Mouse (Mus musculus): ENCODE measurements at regions not wholly inside any gene's neighbourhood (a gene's known extent, or its start where the extent isn't known, plus 50 kb on each side); places are given as distances from the start of the nearest gene placed in this dataset.

DNA sequence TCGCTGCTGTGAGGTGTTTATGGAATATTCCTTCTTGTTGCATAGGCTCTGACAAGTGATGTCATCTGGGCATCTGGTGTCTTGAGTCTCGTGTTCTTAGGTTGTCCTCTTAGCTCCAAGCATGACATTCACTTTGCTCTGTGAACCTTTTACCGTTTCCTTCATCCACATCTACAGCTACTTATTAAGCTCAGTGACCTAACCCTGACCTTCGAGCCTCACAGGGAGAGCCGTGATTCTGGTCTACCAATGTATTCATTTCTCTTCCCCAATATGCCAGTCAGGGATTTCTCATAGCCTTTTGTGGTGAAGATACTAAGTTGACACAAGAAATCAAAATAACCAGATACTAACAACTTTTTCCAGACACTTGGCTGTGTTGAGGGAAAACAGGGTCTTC lies 409.0 kb upstream of the Mctp2 start:
- no peaks in the 10 kb centered on the region for H3K27me3 ChIP-seq (replicated peaks)
- H3K9ac ChIP-seq = no peak overlapping the region
- H3K4me3 ChIP-seq (replicated peaks) = no peak overlapping the region
- ATAC-seq = no peak
- H3K4me1 ChIP-seq (replicated peaks) = peaks cover 4% of the 10 kb centered on the region; the same call in 1 of the 2 replicates
- no peak overlapping the region for H3K27ac ChIP-seq
- no peak overlapping the region for H3K4me2 ChIP-seq (replicated peaks)
- 64% methylated on average over 5 of the region's 5 CpGs for WGBS
- no peaks in the 10 kb centered on the region for H3K36me3 ChIP-seq
- H3K9me3 ChIP-seq = no peaks in the 10 kb centered on the region

DNA sequence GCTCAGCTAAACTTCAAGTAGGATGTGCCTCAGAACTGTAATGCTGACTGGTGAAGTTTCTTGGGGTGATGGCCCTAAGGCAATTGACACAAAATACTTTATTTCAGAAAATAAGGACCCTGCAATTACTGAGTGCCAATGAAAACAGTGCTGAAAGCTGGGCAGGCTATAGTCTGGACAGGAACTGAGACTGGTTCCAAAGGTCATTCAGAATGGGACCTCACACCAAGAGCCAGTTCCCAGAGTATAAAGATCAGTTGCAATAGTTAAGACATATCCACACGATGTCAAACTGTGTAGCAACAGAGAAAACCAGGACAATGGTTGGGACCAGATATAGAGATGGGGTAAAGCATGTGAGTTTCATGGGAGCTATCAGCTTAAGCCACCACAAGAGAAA lies 409.6 kb upstream of the Mctp2 start:
- Histone ChIP-seq H3K27ac (no peak overlapping the region), H3K27me3 (replicated peaks) (no peaks in the 10 kb centered on the region), H3K9ac (no peak overlapping the region), H3K4me3 (replicated peaks) (no peak overlapping the region), H3K36me3 (no peaks in the 10 kb centered on the region), H3K9me3 (no peaks in the 10 kb centered on the region), H3K4me1 (replicated peaks) (peaks cover 4% of the 10 kb centered on the region; the same call in 1 of the 2 replicates), H3K4me2 (replicated peaks) (no peak overlapping the region)
- 73% methylated on average over 1 of the region's 1 CpGs for WGBS
- ATAC-seq = no peak

DNA sequence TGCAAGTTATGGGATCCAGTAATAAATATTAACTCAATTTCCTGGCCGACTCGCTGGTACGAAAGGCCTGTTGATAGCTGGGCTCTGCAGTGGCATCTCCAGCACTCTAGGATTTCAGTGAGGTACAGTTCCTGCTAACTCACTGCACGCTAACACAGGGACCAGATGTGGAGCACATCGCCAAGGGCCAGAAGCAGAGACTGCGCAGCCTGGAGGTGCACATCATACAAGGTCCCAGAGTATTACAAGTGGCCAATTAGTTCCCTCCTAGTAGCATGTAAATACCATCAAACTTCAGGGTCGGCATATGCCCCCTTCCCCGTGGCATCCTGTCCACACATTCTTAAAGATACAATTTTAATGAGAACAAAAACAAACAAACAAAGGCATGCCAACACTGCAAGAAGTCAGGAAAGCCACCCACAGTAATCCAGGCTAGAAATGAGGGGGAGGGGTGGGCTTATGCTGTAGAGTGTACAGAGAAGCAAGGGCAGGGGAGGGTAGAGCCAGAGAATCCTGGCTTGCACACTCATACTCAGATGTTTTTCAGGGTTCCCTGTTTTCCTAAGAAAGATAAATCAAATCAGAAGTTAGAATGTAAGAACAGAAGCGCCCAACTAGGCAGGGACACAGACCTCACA lies 419.9 kb upstream of the Mctp2 start:
- H3K4me1 ChIP-seq (replicated peaks) = no peaks in the 10 kb centered on the region
- H3K9me3 ChIP-seq = no peaks in the 10 kb centered on the region
- 63% methylated on average over 9 of the region's 9 CpGs for WGBS
- no peak overlapping the region for H3K4me3 ChIP-seq (replicated peaks)
- no peak for ATAC-seq
- no peaks in the 10 kb centered on the region for H3K36me3 ChIP-seq
- no peak overlapping the region for H3K9ac ChIP-seq
- no peak overlapping the region for H3K27ac ChIP-seq
- no peaks in the 10 kb centered on the region for H3K27me3 ChIP-seq (replicated peaks)
- H3K4me2 ChIP-seq (replicated peaks) = no peak overlapping the region

DNA sequence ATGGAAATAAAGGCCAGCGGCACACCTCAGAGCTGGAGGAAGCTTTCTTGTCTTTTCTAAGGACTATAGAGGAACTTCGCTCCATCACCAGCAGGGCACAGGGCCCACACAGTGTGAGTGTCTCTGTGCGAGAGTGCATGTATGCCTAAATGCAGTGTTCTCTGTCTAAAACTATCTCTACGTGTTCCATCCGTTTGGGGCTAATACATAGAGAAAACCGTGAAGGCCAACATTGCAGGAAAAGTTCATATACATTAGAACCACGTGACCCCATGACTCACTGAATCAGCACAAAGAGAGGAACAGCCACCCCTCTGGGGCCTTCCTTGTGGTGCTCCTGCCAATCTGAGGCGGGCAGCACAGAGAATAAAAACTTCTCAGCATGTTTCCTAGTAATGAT lies 431.4 kb upstream of the Mctp2 start:
- no peak overlapping the region for H3K4me3 ChIP-seq (replicated peaks)
- H3K9me3 ChIP-seq = no peaks in the 10 kb centered on the region
- no peak overlapping the region for H3K27ac ChIP-seq
- no peak overlapping the region for H3K9ac ChIP-seq
- H3K36me3 ChIP-seq = no peaks in the 10 kb centered on the region
- no peak for ATAC-seq
- H3K4me2 ChIP-seq (replicated peaks) = no peak overlapping the region
- H3K4me1 ChIP-seq (replicated peaks) = no peaks in the 10 kb centered on the region
- WGBS = 78% methylated on average over 8 of the region's 8 CpGs
- H3K27me3 ChIP-seq (replicated peaks) = no peaks in the 10 kb centered on the region

DNA sequence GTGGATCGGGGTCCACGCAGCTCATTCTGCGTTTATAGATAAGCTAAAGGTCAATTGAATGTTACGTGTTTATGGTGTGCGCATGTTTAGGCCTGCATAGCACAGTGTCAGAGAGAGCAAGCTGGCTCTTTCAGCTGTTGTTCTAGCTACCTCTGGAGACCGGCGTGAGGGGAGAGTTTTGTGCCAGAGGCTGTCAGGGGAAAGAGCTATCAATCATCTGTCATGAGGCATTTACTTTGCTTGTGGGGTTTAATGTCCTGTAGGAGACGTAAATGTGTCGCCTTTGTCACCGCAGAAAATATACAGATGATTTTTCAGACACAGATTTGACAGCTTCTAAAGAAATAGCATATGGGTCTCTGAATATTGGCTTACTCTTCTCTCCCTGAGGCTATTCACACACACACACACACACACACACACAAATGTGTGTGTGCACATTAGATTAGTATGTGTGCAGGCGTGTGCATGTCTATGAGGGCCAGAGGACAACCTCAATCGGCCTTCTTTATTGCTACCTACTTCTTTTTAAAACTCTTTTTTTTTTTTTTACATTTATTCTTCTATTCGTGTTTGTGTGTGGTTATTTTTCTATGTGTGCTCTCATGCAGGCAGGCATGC lies 432.0 kb upstream of the Mctp2 start:
- H3K4me1 ChIP-seq (replicated peaks) = no peaks in the 10 kb centered on the region
- H3K4me2 ChIP-seq (replicated peaks) = no peak overlapping the region
- no peaks in the 10 kb centered on the region for H3K36me3 ChIP-seq
- no peak overlapping the region for H3K4me3 ChIP-seq (replicated peaks)
- 0 out of 2 replicates have a peak, but pooled peaks have one; percentile 41 for ATAC-seq
- H3K9ac ChIP-seq = no peak overlapping the region
- H3K9me3 ChIP-seq = no peaks in the 10 kb centered on the region
- WGBS = 50% methylated on average over 13 of the region's 13 CpGs
- no peaks in the 10 kb centered on the region for H3K27me3 ChIP-seq (replicated peaks)
- no peak overlapping the region for H3K27ac ChIP-seq

DNA sequence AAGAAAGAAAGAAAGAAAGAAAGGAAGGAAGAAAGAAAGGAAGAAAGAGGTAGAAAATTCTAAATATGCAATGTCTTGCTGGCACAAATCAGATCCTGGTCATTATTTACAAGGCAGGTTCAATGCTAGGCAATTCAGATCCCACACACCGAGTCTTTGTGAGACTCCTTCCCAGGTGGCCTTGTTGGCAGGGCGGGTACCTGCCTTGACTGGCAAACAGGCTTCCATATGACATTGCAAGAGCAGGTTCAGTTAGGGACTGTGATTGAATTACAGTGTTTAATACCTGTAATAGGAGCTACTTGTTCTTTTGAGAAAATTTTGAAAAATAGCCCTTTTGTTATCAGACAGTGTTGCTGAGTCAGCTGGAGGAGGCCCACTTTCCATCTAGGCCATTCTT lies 436.0 kb upstream of the Mctp2 start:
- Histone ChIP-seq H3K9ac (no peak overlapping the region), H3K4me2 (replicated peaks) (no peak overlapping the region), H3K4me1 (replicated peaks) (no peaks in the 10 kb centered on the region), H3K4me3 (replicated peaks) (no peak overlapping the region), H3K9me3 (no peaks in the 10 kb centered on the region), H3K27ac (no peak overlapping the region), H3K27me3 (replicated peaks) (no peaks in the 10 kb centered on the region), H3K36me3 (no peaks in the 10 kb centered on the region)
- no peak for ATAC-seq
- 78% methylated on average over 2 of the region's 2 CpGs for WGBS

DNA sequence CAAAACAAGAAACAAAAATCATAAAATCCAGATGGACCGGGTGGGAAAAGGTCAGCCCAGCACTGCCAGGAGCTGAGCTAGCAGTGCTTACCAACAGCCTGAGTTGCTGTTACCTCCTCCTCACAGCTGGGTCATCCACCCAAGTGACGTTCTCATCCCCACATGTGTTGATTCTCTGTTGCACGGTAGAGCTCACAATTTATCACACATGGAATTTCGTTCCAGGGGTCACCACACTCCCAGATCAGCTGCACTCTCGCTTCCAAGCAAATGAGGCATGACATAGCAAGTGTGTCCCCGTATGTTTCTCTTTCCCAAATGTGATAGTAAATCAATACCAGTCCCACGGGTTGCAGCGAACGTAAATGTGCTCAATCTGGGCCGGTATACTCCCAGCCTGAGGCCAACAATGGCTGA lies 445.1 kb upstream of the Mctp2 start:
- no peaks in the 10 kb centered on the region for H3K4me1 ChIP-seq (replicated peaks)
- H3K4me2 ChIP-seq (replicated peaks) = no peak overlapping the region
- WGBS = 45% methylated on average over 10 of the region's 10 CpGs
- ATAC-seq = no peak
- no peak overlapping the region for H3K27ac ChIP-seq
- H3K36me3 ChIP-seq = no peaks in the 10 kb centered on the region
- no peak overlapping the region for H3K9ac ChIP-seq
- H3K27me3 ChIP-seq (replicated peaks) = no peaks in the 10 kb centered on the region
- H3K4me3 ChIP-seq (replicated peaks) = no peak overlapping the region
- no peaks in the 10 kb centered on the region for H3K9me3 ChIP-seq

DNA sequence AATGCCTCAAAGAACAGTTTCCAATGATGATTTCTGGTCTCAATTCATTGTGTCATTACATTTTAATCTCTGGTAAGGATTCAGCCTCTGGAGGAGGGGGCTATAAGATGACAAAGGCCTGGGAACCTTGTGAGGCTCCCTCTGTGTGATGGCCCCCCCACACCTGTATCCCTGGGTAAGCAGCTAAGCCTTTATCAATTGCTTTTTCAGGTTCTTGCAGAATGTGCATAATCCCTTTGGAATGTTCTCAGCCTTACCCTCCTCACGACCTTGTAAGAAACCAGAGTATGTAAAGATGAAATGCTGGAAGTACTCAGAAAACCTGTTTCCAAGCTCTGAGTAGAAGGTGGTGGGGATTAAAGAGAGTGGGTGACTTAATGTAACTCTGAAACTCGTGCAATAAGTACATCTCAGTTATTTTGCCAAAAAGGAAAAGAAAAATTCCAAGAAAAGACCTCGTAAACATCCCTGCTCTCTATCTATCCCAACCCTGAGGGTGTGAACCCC lies 446.7 kb upstream of the Mctp2 start:
- H3K9ac ChIP-seq = no peak overlapping the region
- H3K27me3 ChIP-seq (replicated peaks) = no peaks in the 10 kb centered on the region
- no peaks in the 10 kb centered on the region for H3K9me3 ChIP-seq
- 44% methylated on average over 3 of the region's 3 CpGs for WGBS
- no peaks in the 10 kb centered on the region for H3K36me3 ChIP-seq
- H3K4me3 ChIP-seq (replicated peaks) = no peak overlapping the region
- no peak for ATAC-seq
- no peak overlapping the region for H3K27ac ChIP-seq
- no peaks in the 10 kb centered on the region for H3K4me1 ChIP-seq (replicated peaks)
- H3K4me2 ChIP-seq (replicated peaks) = no peak overlapping the region

DNA sequence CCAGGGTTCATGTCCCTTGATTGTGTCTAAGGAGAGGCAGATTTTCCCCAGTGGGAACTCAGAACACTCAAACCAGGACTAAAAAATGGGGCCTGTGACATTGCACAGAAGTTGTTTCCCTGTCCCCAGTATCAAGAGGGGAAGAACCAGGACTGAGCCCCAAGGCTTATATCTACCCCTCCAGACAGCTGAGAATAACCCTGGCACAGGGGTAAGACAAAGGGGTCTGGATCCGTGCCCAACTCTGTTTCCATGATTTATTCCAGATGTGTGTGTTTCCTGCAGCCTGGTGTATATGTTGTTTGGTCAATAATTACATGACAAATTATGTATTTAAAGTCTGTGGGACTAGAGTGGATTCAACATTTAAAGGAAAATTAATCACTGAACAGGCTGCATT lies 456.3 kb upstream of the Mctp2 start:
- 49% methylated on average over 1 of the region's 1 CpGs for WGBS
- Histone ChIP-seq H3K4me2 (replicated peaks) (no peak overlapping the region), H3K9ac (no peak overlapping the region), H3K4me1 (replicated peaks) (no peaks in the 10 kb centered on the region), H3K27ac (no peak overlapping the region), H3K9me3 (no peaks in the 10 kb centered on the region), H3K27me3 (replicated peaks) (no peaks in the 10 kb centered on the region), H3K4me3 (replicated peaks) (no peak overlapping the region), H3K36me3 (no peaks in the 10 kb centered on the region)
- ATAC-seq = no peak

DNA sequence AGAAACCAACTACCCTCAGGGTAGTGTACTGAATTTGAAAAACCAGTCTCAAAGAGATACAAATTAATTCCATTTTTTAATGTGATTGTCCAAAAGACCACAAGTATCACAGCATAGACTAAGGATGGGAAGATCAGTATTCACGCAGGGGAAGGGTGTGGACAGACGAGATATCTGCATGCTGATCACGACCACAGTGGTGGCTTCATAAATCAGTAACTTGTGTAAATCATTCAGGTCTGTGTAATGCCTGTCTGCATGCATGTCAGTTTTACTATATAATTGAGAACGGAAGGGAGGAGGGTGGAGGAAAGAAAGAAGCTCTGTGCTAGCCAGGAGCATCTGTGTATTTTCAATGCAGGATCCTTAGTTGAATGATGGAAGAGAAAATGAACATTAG lies 462.3 kb upstream of the Mctp2 start:
- no peaks in the 10 kb centered on the region for H3K4me1 ChIP-seq (replicated peaks)
- H3K4me2 ChIP-seq (replicated peaks) = no peak overlapping the region
- no peaks in the 10 kb centered on the region for H3K9me3 ChIP-seq
- no peak overlapping the region for H3K27ac ChIP-seq
- WGBS = 45% methylated on average over 4 of the region's 4 CpGs
- no peak for ATAC-seq
- no peak overlapping the region for H3K4me3 ChIP-seq (replicated peaks)
- H3K9ac ChIP-seq = no peak overlapping the region
- H3K27me3 ChIP-seq (replicated peaks) = no peaks in the 10 kb centered on the region
- no peaks in the 10 kb centered on the region for H3K36me3 ChIP-seq

DNA sequence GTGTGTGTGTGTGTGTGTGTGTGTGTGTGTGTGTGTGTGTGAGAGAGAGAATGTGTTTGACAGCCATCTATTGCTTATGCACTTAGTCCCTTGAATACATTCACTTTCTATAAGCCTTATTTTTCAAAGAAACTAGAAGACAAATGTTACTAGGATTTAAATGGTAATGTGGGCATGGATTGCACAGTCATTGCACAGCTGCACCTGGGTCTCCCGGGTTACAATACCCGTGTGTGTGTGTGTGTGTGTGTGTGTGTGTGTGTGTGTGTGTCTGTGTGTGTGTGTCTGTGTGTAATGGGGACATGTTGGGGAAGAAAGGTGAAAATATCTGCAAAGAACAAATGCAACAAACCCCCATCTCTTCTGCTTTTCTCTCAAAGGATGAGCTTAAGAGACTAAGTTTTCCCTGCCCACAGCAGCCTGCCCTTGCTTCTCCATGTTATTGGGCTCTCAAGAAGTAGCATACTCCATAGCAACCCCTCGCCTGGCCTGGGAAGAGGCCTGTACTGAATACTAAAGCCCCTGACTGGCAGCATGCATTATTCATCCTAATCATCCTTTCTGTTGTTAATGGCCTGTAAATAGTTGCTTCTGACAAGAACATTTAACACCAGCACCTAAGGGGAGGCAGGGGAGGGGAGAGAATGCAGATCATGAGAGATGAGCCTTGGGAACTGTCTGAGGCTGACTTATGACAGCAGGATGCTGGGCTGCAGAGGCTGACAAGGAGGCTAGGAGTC lies 467.8 kb upstream of the Mctp2 start:
- Histone ChIP-seq H3K9me3 (no peaks in the 10 kb centered on the region), H3K27me3 (replicated peaks) (no peaks in the 10 kb centered on the region), H3K4me2 (replicated peaks) (no peak overlapping the region), H3K9ac (no peak overlapping the region), H3K36me3 (no peaks in the 10 kb centered on the region), H3K4me3 (replicated peaks) (no peak overlapping the region), H3K4me1 (replicated peaks) (no peaks in the 10 kb centered on the region), H3K27ac (no peak overlapping the region)
- ATAC-seq = no peak
- WGBS = 70% methylated on average over 3 of the region's 3 CpGs

DNA sequence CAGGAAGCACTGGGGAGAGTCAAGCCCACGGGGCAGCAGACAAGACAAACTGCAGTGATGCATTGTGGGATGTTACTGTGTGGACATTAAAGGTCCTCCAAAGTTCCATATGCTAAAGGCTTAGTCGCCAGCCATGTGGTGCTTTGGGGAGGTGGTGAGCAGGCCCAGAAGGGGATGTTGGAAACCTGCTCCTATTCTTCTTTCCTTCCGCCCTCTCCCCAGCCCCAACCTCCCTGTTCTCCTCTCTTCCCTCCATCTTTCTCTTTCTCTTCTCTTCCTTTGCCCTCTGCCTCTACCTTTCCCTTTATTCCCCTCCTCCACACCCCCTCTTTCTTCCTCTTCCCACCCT lies 468.3 kb upstream of the Mctp2 start:
- H3K4me1 ChIP-seq (replicated peaks) = no peaks in the 10 kb centered on the region
- H3K9me3 ChIP-seq = no peaks in the 10 kb centered on the region
- no peak overlapping the region for H3K4me2 ChIP-seq (replicated peaks)
- H3K4me3 ChIP-seq (replicated peaks) = no peak overlapping the region
- no peaks in the 10 kb centered on the region for H3K36me3 ChIP-seq
- WGBS = 50% methylated on average over 3 of the region's 3 CpGs
- H3K9ac ChIP-seq = no peak overlapping the region
- H3K27me3 ChIP-seq (replicated peaks) = no peaks in the 10 kb centered on the region
- H3K27ac ChIP-seq = no peak overlapping the region
- no peak for ATAC-seq

DNA sequence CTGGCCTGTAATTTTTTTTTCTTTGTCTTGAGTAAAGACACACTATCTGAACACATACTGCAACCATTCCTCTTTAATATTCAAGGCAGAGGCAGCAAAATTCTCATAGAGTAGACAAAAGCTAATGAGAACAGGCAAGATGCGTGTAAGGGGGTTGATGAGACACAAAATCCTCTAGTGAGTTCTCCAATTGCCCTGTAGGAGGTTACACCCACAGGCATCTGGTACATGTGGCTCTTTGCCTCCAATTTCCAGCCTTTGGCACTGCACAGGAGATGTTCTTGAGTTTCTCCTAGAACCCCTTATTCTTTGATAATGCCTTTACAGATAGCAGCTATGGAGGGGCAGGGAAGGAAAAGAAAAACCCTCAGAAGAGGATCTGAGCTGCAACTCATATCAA lies 480.9 kb upstream of the Mctp2 start:
- Histone ChIP-seq H3K4me2 (replicated peaks) (no peak overlapping the region), H3K9ac (no peak overlapping the region), H3K27ac (no peak overlapping the region), H3K9me3 (no peaks in the 10 kb centered on the region), H3K4me3 (replicated peaks) (no peak overlapping the region), H3K36me3 (no peaks in the 10 kb centered on the region), H3K27me3 (replicated peaks) (no peaks in the 10 kb centered on the region), H3K4me1 (replicated peaks) (no peaks in the 10 kb centered on the region)
- no peak for ATAC-seq
- 86% methylated on average over 1 of the region's 1 CpGs for WGBS
